Mouse (Mus musculus): ENCODE measurements around the gene Smbd1.

DNA sequence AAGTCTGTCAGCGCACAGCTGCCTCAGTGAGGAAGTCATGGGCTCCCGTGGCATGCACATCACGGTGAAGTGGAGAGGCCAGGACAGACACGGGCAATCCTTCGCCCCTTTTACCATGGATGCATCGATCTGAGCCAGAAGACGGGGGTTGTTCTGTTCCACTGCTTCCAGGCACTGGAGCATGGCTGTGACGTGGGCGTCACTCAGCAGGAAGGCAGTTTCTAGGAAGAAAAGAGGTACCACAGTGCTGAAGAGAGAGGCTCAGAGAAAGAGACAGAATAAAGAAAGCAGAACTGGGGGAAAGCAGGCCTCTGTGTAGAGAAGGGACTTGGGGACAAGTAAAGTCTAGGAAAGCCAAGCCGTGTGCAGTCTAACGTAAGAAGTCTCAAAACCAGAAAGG is 36.8 kb upstream of the Smbd1 start:
- TF ChIP-seq CTCF (IDR thresholded peaks at IDR 0.05; ENCODE audit: control insufficient read depth, insufficient read depth, insufficient read length), result no peak
- no peak for TF ChIP-seq CEBPB (IDR thresholded peaks at IDR 0.05; ENCODE audit: low read depth)
- TF ChIP-seq USF1 (IDR thresholded peaks at IDR 0.05; ENCODE audit: low read depth), result no peak
- no peak for TF ChIP-seq MAX (IDR thresholded peaks at IDR 0.05)

Measured in C2C12 (cell line).